In genomic region chr5:111944273-111944971, GRCm38 (mm10) we compare ENCODE assay signal across 9 mouse cellular contexts.
DNase-seq lines count a peak whose midpoint lies in the region; ATAC-seq and TF ChIP-seq lines count a peak whose summit lies in the region.
"Had no signal": no experiment of that assay in that cellular context is flagged by ENCODE, and none has a peak within 500 bp of the region (broad histone marks: within the 10 kb centered on the region; RNA-seq: fewer than 3 reads in every experiment).

No protein-coding gene starts in this region.

- ATAC-seq in embryonic facial prominence, embryonic 11.5 days (replicated peaks; ENCODE audit: insufficient number of reproducible peaks, low FRiP score, low TSS enrichment, low read depth): peak; percentile 58; the same call in 1 of the 2 replicates
- ATAC-seq in hindbrain, embryonic 12.5 days (ENCODE audit: low FRiP score): peak; percentile 78
- peak; percentile 78 for ATAC-seq in neural tube, embryonic 12.5 days (ENCODE audit: low FRiP score, low read depth)

- TF ChIP-seq CTCF in gastrocnemius, adult 2 months (IDR thresholded peaks at IDR 0.05): no peak

- DNase-seq in kidney, postnatal 4 days: peak; percentile 27 to 33
- DNase-seq in kidney, adult 9 months: no peak
- DNase-seq in embryonic facial prominence, embryonic 11.5 days (ENCODE audit: low spot score): peak; percentile 39
- no peak for DNase-seq in urinary bladder, postnatal 14 days (ENCODE audit: low spot score)
- DNase-seq in gastrocnemius, adult 2 months: no peak
- DNase-seq in spleen, adult 18-20 months: no peak

- no peaks in the 10 kb centered on the region for H3K4me1 ChIP-seq in embryonic facial prominence, embryonic 11.5 days (ENCODE audit: control insufficient read depth, insufficient read depth, low read length)
- peaks cover 41% of the 10 kb centered on the region for H3K4me1 ChIP-seq in hindbrain, embryonic 12.5 days
- peaks cover 27% of the 10 kb centered on the region for H3K4me1 ChIP-seq in neural tube, embryonic 12.5 days

- H3K9ac ChIP-seq in embryonic facial prominence, embryonic 11.5 days (replicated peaks; ENCODE audit: low read length): no peak overlapping the region
- no peak overlapping the region; the same call in 1 of the 2 replicates for H3K9ac ChIP-seq in hindbrain, embryonic 12.5 days
- H3K9ac ChIP-seq in neural tube, embryonic 12.5 days: peak overlapping the region; percentile 38

- WGBS in embryonic facial prominence, embryonic 11.5 days: 27% methylated on average over 25 of the region's 28 CpGs
- 10% methylated on average over 23 of the region's 28 CpGs for WGBS in hindbrain, embryonic 12.5 days
- 19% methylated on average over 28 of the region's 28 CpGs for WGBS in neural tube, embryonic 12.5 days

- intact Hi-C loops in gastrocnemius, adult 2 months (cut with DNase I): no loop called here

- H3K36me3 ChIP-seq in embryonic facial prominence, embryonic 11.5 days (replicated peaks; ENCODE audit: control insufficient read depth, insufficient read depth, low read depth, low read length): no peaks in the 10 kb centered on the region
- H3K36me3 ChIP-seq in hindbrain, embryonic 12.5 days: no peaks in the 10 kb centered on the region
- no peaks in the 10 kb centered on the region for H3K36me3 ChIP-seq in neural tube, embryonic 12.5 days

- H3K4me3 ChIP-seq in embryonic facial prominence, embryonic 11.5 days (ENCODE audit: low read depth, low read length): no peak overlapping the region
- H3K4me3 ChIP-seq in hindbrain, embryonic 12.5 days: no peak overlapping the region
- H3K4me3 ChIP-seq in neural tube, embryonic 12.5 days: peak overlapping the region; percentile 9; the same call in 1 of the 2 replicates
- no peak overlapping the region for H3K4me3 ChIP-seq in gastrocnemius, adult 2 months
- H3K4me3 ChIP-seq: myocyte had no signal

- no peak overlapping the region for H3K27ac ChIP-seq in embryonic facial prominence, embryonic 11.5 days (replicated peaks; ENCODE audit: low read depth, low read length)
- peak overlapping the region; percentile 93 for H3K27ac ChIP-seq in hindbrain, embryonic 12.5 days
- H3K27ac ChIP-seq in neural tube, embryonic 12.5 days: peak overlapping the region; percentile 77
- H3K27ac ChIP-seq in gastrocnemius, adult 2 months: no peak overlapping the region

- H3K27me3 ChIP-seq in embryonic facial prominence, embryonic 11.5 days (ENCODE audit: control insufficient read depth, insufficient read depth, low read length): no peaks in the 10 kb centered on the region
- no peaks in the 10 kb centered on the region for H3K27me3 ChIP-seq in hindbrain, embryonic 12.5 days
- H3K27me3 ChIP-seq in neural tube, embryonic 12.5 days (replicated peaks): no peaks in the 10 kb centered on the region

- no peaks in the 10 kb centered on the region for H3K9me3 ChIP-seq in embryonic facial prominence, embryonic 11.5 days (replicated peaks; ENCODE audit: control insufficient read depth, low read length)
- H3K9me3 ChIP-seq in hindbrain, embryonic 12.5 days (replicated peaks): no peaks in the 10 kb centered on the region
- no peaks in the 10 kb centered on the region for H3K9me3 ChIP-seq in neural tube, embryonic 12.5 days

- peak overlapping the region; percentile 19; the same call in 1 of the 2 replicates for H3K4me2 ChIP-seq in embryonic facial prominence, embryonic 11.5 days (ENCODE audit: low read depth, low read length)
- peak overlapping the region; percentile 39 for H3K4me2 ChIP-seq in hindbrain, embryonic 12.5 days (replicated peaks)
- H3K4me2 ChIP-seq in neural tube, embryonic 12.5 days (replicated peaks): peak overlapping the region; percentile 47

Comparison
In these comparisons a context has a peak if more than half of its experiments do, and no peak if none do; other contexts are left out.
1. DNase-seq: peak in kidney, postnatal 4 days (2 of 2) and embryonic facial prominence, embryonic 11.5 days (single experiment); none in kidney, adult 9 months (single experiment), urinary bladder, postnatal 14 days (single experiment), gastrocnemius, adult 2 months (single experiment) and spleen, adult 18-20 months (0 of 2).
2. H3K27ac ChIP-seq: peak in hindbrain, embryonic 12.5 days (single experiment) and neural tube, embryonic 12.5 days (single experiment); none in embryonic facial prominence, embryonic 11.5 days (single experiment) and gastrocnemius, adult 2 months (single experiment).
3. Peak in every context shown above with its lines, with median percentiles within 50 percentile points of each other: ATAC-seq and H3K4me2 ChIP-seq.